Mouse (Mus musculus): Measurements from ENCODE around the gene Adal. TPM values are rescaled to one million over a fixed set of nuclear protein-coding genes. Genes with fewer than 3 reads are reported as not detected.

Adal gene
- 13.9 TPM for total RNA-seq (2023)

DNA sequence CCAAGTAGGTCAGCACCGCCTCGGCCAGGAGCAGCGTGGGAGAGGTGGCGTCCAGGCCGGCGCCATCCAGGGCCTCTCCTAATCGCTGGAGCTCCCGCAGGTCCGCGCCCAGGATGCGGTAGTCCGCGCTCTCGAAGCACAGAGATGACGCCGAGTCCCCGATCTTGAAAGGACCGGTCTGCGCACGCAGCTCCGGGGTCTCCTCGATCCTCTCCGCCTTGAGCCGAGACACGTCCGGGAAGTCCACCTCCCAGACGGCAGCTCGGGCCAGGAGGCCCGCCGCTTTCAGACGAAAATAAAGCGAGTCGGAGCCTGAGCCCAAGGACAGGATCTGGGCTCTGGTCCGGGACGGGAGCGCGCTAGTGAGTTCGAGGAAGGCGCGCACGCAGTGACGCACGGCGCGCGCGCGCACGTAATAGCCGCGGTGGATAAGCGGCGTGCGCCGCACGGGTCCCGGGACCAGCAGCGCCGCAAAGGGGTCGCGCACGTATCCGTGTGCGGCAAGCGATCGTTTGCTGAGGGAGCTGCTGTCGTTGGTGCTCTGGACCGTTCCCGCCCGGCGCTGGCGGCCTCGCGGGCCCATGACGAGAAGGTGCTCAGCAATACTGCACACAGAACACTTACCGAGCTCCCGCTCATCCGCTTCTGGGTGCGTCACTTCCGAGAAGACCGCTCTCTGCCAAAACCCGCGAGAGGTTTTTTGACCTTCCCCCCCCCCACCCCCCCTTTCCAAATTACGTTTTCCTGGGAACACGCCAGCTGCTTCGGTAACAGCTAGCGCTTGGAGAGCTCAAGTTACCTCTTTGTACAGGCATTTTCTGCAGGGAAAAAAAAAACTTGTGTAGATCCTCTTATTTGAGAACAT is at the start of gene Adal, which contains the start of gene Lcmt2:
Gene Adal, plus strand, starts transcription at position 411 of the 865 bp plus-strand sequence.
Gene Lcmt2, minus strand, starts transcription at position 636 of the 865 bp plus-strand sequence.

DNA sequence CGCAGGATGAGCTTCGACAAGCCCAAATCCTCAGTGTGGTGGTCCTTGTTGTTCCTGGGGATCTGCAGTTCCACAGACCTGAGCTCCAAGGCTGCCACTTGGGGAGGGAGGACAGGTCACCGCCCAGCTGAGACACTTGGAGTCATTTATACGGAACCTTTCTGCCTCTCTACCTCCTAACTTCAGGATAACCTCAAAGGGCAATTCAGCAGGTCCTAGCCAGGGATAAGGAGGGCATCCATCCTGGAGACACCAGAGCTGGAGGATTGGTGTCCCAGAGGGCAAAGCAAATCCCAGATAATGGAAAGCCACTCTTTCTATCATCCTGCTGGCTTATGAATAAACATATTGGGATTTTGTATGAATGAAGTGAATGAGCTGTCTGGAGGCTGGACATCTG is 30.5 kb upstream of the Adal start, which contains the start of gene Tgm7:
Gene Tgm7, minus strand, starts transcription at position 101 of the 400 bp plus-strand sequence.

DNA sequence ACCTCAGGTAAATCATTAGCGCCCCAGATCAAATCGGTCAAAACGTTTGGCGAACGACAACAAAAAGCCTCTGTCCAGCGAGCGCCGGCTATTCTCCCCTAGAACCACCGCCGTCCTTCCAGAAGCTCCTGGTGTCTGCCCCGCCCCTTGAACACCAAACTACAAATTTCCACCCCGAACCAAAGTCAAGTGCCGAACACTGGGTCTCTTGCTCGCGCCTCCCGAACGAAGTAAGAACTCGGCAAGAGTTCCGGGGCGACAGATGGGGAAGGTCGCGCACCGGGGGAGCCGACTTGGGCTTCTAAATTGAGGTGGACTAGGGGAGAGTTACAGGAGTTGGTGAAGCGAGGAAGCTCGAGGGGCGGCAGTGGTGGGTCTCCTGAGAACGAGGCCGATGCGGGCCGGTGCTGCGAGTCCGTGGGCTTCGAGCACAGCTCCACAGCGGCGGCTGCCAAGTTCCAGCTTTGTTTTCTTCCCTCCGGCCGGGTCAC is 30.3 kb downstream of the Adal start, which contains the start of gene Tubgcp4:
Gene Tubgcp4, plus strand, starts transcription at position 174 of the 491 bp plus-strand sequence.

DNA sequence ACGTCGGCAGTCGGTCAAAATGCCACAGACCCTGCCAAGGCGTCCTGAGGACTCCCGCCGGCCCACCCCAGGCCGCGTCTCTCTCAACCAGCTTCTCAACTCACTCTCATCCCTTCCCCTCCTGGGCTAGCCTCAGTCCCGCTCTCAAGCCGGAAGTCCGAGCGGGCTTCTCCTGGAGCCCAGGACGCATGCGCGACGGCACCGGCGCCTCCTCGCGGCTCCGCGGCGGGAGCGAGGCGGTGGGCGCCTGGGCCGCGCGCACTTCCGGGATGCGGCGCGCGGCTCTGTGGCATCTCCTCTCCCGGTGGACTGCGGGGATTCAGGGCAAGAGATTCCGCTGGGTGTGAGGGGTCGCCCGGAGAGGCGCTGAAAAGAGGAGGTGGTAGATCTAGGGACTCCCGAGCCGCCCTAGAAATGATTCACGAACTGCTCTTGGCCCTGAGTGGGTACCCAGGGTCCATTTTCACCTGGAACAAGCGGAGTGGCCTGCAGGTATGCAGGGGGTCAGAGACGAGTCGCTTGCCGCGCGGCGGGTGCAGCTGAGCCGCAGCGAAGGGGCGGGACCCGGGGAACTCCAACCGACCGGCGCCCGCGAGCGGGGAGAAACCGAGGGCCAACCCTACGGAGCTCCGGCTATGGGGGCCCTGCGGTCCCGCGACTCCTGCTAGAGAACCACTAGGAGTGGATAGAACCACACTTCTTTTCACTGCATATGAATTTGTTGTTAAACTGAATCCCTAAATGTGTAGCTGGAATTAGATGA is 30.9 kb downstream of the Adal start, which contains the start of gene Zscan29:
Gene Zscan29, minus strand, starts transcription at position 146 of the 763 bp plus-strand sequence.

Other genes starting within 250 kb of the Adal start
- 75.4 TPM for gene Ubr1, start 169.7 kb upstream of the Adal start, total RNA-seq (2023)
- gene Tmem62, start 163.4 kb upstream of the Adal start, total RNA-seq (2023), result 29.9 TPM
- gene Ccndbp1, start 132.0 kb upstream of the Adal start, total RNA-seq (2023), result 85.0 TPM
- gene Epb42, start 103.4 kb upstream of the Adal start, total RNA-seq (2023), result 2.8 TPM
- not detected for gene Tgm5, start 54.6 kb upstream of the Adal start, total RNA-seq (2023)
- not detected for gene Tgm7, start 30.6 kb upstream of the Adal start, total RNA-seq (2023)
- gene Lcmt2, start 225 bp downstream of the Adal start, total RNA-seq (2023), result 8.6 TPM
- 68.5 TPM for gene Tubgcp4, start 30.2 kb downstream of the Adal start, total RNA-seq (2023)
- gene Zscan29, start 30.7 kb downstream of the Adal start, total RNA-seq (2023), result 24.7 TPM
- 73.1 TPM for gene Trp53bp1, start 131.0 kb downstream of the Adal start, total RNA-seq (2023)
- 0.09 TPM for gene Map1a, start 149.2 kb downstream of the Adal start, total RNA-seq (2023)
- 16.9 TPM for gene Ppip5k1, start 215.0 kb downstream of the Adal start, total RNA-seq (2023)
- not detected for gene Ckmt1, start 217.3 kb downstream of the Adal start, total RNA-seq (2023)
- gene Strc, start 246.7 kb downstream of the Adal start, total RNA-seq (2023), result 1.1 TPM